Mouse (Mus musculus) testis, adult 2 months (tissue): ENCODE results near the gene Rap1b.

ENCODE experiments used
- CTCF ChIP-seq: fragments of 200-500 bp; IDR thresholded peaks from 2 replicates; pipeline ENCODE4 v1.5.1; 2012; ENCODE audit warnings: low read depth, mild to moderate bottlenecking, inconsistent platforms, low read length, moderate library complexity; ENCODE audit not compliant: control insufficient read depth, insufficient read depth, insufficient replicate concordance
- POLR2A ChIP-seq: fragments of 200-500 bp; IDR thresholded peaks from 2 replicates; pipeline ENCODE4 v1.6.1; 2012; ENCODE audit warnings: low read depth, mild to moderate bottlenecking, inconsistent platforms, low read length, moderate library complexity; ENCODE audit not compliant: control insufficient read depth

- TF ChIP-seq CTCF, result no peak
- no peak for TF ChIP-seq POLR2A
Observed at GRCm38 (mm10) chr10:117872468-117872867, 26.6 kb upstream of the Rap1b start.
